Mouse (Mus musculus) mammary gland, adult 2 months (tissue): ENCODE results near the gene Sh3glb1. TPM values are rescaled to one million over a fixed set of nuclear protein-coding genes. Genes with fewer than 3 reads are reported as not detected.

Experiments used
- polyA plus RNA-seq: library from polyadenylated mRNA; depleted of rRNA; stranded (reverse); fragments of >200 nt; gene quantifications from 2 replicates; pipeline ENCODE4 v1.2.3, GENCODE M21; 2012; ENCODE audit warnings: low replicate concordance; rRNA removed

Gene Sh3glb1
- polyA plus RNA-seq, result 38.7 and 78.9 TPM in 2 replicates

DNA sequence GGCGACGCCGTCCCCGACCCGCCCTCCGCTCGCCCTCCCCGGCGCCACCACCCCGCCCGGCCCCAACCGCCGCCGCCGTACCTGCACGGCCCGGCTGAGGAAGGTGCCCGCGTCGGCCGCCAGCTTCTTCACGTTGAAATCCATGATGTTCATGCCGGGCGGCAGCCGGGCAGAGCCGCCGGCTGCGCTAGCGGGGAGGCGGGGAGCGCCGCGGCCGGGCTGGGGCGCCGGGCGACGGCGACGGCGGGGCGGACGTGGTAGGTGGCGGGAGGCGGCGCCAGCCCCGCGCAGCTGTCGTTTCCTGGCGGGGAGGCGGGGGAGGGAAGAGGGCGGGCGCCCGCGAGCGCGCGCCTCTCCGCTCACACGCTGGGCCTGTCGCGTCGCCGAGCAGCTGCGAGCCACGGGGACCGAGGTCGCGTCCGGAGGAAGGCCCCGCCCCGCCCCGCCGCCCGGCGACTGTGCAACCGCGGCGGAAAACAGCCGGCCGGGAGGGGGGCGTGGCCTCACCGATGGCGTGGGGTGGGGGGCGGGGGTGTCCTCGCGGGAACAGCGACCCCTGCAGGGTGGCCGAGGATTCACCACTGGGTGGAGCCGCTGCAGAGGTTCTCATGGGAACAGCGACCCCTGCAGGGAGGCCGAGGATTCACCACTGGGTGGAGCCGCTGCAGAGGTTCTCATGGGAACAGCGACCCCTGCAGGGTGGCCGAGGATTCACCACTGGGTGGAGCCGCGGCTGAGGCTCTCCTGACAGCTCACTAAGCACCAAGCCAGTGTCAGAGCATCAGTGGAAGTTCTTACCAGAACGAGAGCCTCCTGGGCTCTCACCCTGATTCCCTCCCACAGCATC, at the start of gene Sh3glb1:
Gene Sh3glb1, minus strand, starts transcription at position 435 of the 847 bp plus-strand sequence.

DNA sequence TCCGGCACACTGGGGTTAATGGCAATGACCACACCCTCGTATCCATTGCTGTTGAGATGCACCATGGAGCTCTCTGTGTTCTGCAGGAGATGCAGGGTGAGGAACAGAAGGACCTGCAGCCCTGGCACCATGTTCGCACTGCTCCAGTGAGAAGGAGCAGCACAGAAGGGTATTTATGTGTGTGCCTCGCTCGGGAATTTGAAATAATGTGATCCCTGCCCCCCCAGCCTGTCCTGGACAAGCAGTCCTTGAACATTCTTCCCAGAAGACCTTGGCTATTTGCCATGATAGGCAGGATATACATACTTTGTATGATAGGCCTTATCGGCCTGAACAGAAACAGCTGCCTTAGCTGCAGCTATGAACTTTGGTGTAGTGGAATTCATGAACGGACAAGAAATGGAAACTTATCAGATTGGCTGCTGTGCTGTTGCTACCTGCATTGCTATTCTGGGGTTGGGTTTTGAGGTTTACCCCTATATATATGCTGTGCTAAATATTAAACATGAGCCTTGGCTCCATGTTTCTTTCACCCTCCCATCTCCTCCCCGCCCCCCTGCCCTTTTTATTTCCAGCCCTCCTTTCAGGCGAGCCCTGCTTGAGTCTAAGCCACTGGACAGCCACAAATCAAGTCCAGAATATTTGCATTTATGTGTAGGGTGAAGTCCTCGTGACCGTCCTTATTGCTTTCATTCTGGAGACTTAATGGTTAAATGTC, 40.6 kb upstream of the Sh3glb1 start, which contains the start of gene Clca3a1:
Gene Clca3a1, minus strand, starts transcription at position 386 of the 718 bp plus-strand sequence.

Other genes with a start within 250 kb of the Sh3glb1 start
- 3.7 and 5.1 TPM in 2 replicates for gene Hs2st1, start 150.2 kb downstream of the Sh3glb1 start, polyA plus RNA-seq
- gene Selenof, start 150.0 kb downstream of the Sh3glb1 start, polyA plus RNA-seq, result 124 and 130 TPM in 2 replicates
- gene Clca3a1, start 40.6 kb upstream of the Sh3glb1 start, polyA plus RNA-seq, result 4.6 and 9.5 TPM in 2 replicates
- gene Clca3a2, start 99.2 kb upstream of the Sh3glb1 start, polyA plus RNA-seq, result 21.4 and 54.2 TPM in 2 replicates
- gene Clca3b, start 129.0 kb upstream of the Sh3glb1 start, polyA plus RNA-seq, result not detected in 2 replicates
- not detected in 2 replicates for gene Clca4b, start 212.2 kb upstream of the Sh3glb1 start, polyA plus RNA-seq